Mouse (Mus musculus): ENCODE measurements around the gene Hikeshi. TPM values are rescaled to one million over a fixed set of nuclear protein-coding genes. Genes with fewer than 3 reads are reported as not detected.
A peak's percentile ranks its signal among the peaks of the same experiment; 100 is the strongest.

The Hikeshi gene
- polyA plus RNA-seq, 1 experiment from 2014 or later, result 105 TPM

GRCm38 (mm10) chr7:89907950-89908349 is 33.1 kb downstream of the Hikeshi start:
- Histone ChIP-seq H3K9ac (ENCODE audit: low read length) (no peak overlapping the region), H3K27me3 (ENCODE audit: control insufficient read depth, insufficient read depth, low read length) (no peaks in the 10 kb centered on the region), H3K27ac (ENCODE audit: low read length) (no peak overlapping the region), H3K4me3 (ENCODE audit: low read length) (no peak overlapping the region), H3K4me2 (ENCODE audit: low read depth, low read length) (no peak overlapping the region), H3K4me1 (ENCODE audit: control insufficient read depth, insufficient read depth, low read length) (peaks cover 5% of the 10 kb centered on the region; the same call in 1 of the 2 replicates), H3K36me3 (ENCODE audit: control insufficient read depth, insufficient read depth) (no peaks in the 10 kb centered on the region), H3K9me3 (replicated peaks; ENCODE audit: control insufficient read depth, low read length) (no peaks in the 10 kb centered on the region)
- WGBS, result 18% methylated on average over 8 of the region's 8 CpGs
- ATAC-seq (replicated peaks; ENCODE audit: extremely low read depth, insufficient read depth, low FRiP score), result no peak

GRCm38 (mm10) chr7:89903442-89904343 is 37.3 kb downstream of the Hikeshi start, which contains the start of gene Ccdc81:
Gene Ccdc81, minus strand, starts transcription at chr7:89903629.
- no peaks in the 10 kb centered on the region for H3K27me3 ChIP-seq (ENCODE audit: control insufficient read depth, insufficient read depth, low read length)
- no peaks in the 10 kb centered on the region for H3K9me3 ChIP-seq (replicated peaks; ENCODE audit: control insufficient read depth, low read length)
- H3K36me3 ChIP-seq (ENCODE audit: control insufficient read depth, insufficient read depth), result no peaks in the 10 kb centered on the region
- H3K4me1 ChIP-seq (ENCODE audit: control insufficient read depth, insufficient read depth, low read length), result peaks cover 5% of the 10 kb centered on the region; the same call in 1 of the 2 replicates
- 0 out of 2 replicates have a peak within 1 kb of the TSS, but pooled peaks have one; percentile 7 for H3K4me3 ChIP-seq (ENCODE audit: low read length)
- WGBS, result 38% methylated on average over 22 of the region's 22 CpGs
- ATAC-seq (replicated peaks; ENCODE audit: extremely low read depth, insufficient read depth, low FRiP score), result no peak
- H3K27ac ChIP-seq (ENCODE audit: low read length), result no peak within 1 kb of the TSS
- peak within 1 kb of the TSS; percentile 49 for H3K4me2 ChIP-seq (ENCODE audit: low read depth, low read length)
- no peak within 1 kb of the TSS for H3K9ac ChIP-seq (ENCODE audit: low read length)

- H3K4me1 ChIP-seq (ENCODE audit: control insufficient read depth, insufficient read depth, low read length), result peaks cover 5% of the 10 kb centered on the region; the same call in 1 of the 2 replicates
- H3K4me3 ChIP-seq (ENCODE audit: low read length), result no peak overlapping the region
- H3K27ac ChIP-seq (ENCODE audit: low read length), result no peak overlapping the region
- no peaks in the 10 kb centered on the region for H3K36me3 ChIP-seq (ENCODE audit: control insufficient read depth, insufficient read depth)
- H3K9ac ChIP-seq (ENCODE audit: low read length), result no peak overlapping the region
- WGBS, result 79% methylated on average over 8 of the region's 8 CpGs
- no peak for ATAC-seq (replicated peaks; ENCODE audit: extremely low read depth, insufficient read depth, low FRiP score)
- H3K9me3 ChIP-seq (replicated peaks; ENCODE audit: control insufficient read depth, low read length), result no peaks in the 10 kb centered on the region
- H3K4me2 ChIP-seq (ENCODE audit: low read depth, low read length), result no peak overlapping the region
- no peaks in the 10 kb centered on the region for H3K27me3 ChIP-seq (ENCODE audit: control insufficient read depth, insufficient read depth, low read length)
These were observed 38.0 kb downstream of the Hikeshi start for GRCm38 (mm10) chr7:89903007-89903406.

- no peak for ATAC-seq (replicated peaks; ENCODE audit: extremely low read depth, insufficient read depth, low FRiP score)
- H3K4me3 ChIP-seq (ENCODE audit: low read length), result no peak overlapping the region
- no peaks in the 10 kb centered on the region for H3K9me3 ChIP-seq (replicated peaks; ENCODE audit: control insufficient read depth, low read length)
- H3K9ac ChIP-seq (ENCODE audit: low read length), result no peak overlapping the region
- 35% methylated on average over 4 of the region's 4 CpGs for WGBS
- peaks cover 2% of the 10 kb centered on the region; the same call in 1 of the 2 replicates for H3K27me3 ChIP-seq (ENCODE audit: control insufficient read depth, insufficient read depth, low read length)
- H3K4me2 ChIP-seq (ENCODE audit: low read depth, low read length), result no peak overlapping the region
- no peak overlapping the region for H3K27ac ChIP-seq (ENCODE audit: low read length)
- H3K4me1 ChIP-seq (ENCODE audit: control insufficient read depth, insufficient read depth, low read length), result no peaks in the 10 kb centered on the region
- H3K36me3 ChIP-seq (ENCODE audit: control insufficient read depth, insufficient read depth), result no peaks in the 10 kb centered on the region
These were observed 49.1 kb downstream of the Hikeshi start for GRCm38 (mm10) chr7:89891856-89892255.

- no peaks in the 10 kb centered on the region for H3K4me1 ChIP-seq (ENCODE audit: control insufficient read depth, insufficient read depth, low read length)
- no peaks in the 10 kb centered on the region for H3K9me3 ChIP-seq (replicated peaks; ENCODE audit: control insufficient read depth, low read length)
- no peak overlapping the region for H3K27ac ChIP-seq (ENCODE audit: low read length)
- no peak for ATAC-seq (replicated peaks; ENCODE audit: extremely low read depth, insufficient read depth, low FRiP score)
- no peak overlapping the region for H3K9ac ChIP-seq (ENCODE audit: low read length)
- no peaks in the 10 kb centered on the region for H3K36me3 ChIP-seq (ENCODE audit: control insufficient read depth, insufficient read depth)
- H3K4me2 ChIP-seq (ENCODE audit: low read depth, low read length), result no peak overlapping the region
- H3K4me3 ChIP-seq (ENCODE audit: low read length), result no peak overlapping the region
- H3K27me3 ChIP-seq (ENCODE audit: control insufficient read depth, insufficient read depth, low read length), result peaks cover 2% of the 10 kb centered on the region; the same call in 1 of the 2 replicates
- 78% methylated on average over 5 of the region's 5 CpGs for WGBS
These were observed 49.6 kb downstream of the Hikeshi start for GRCm38 (mm10) chr7:89891412-89891811.

GRCm38 (mm10) chr7:89884551-89884950 is 56.5 kb downstream of the Hikeshi start:
- Histone ChIP-seq H3K27ac (ENCODE audit: low read length) (no peak overlapping the region), H3K36me3 (ENCODE audit: control insufficient read depth, insufficient read depth) (no peaks in the 10 kb centered on the region), H3K9ac (ENCODE audit: low read length) (no peak overlapping the region), H3K4me3 (ENCODE audit: low read length) (no peak overlapping the region), H3K9me3 (replicated peaks; ENCODE audit: control insufficient read depth, low read length) (no peaks in the 10 kb centered on the region), H3K4me1 (ENCODE audit: control insufficient read depth, insufficient read depth, low read length) (no peaks in the 10 kb centered on the region), H3K4me2 (ENCODE audit: low read depth, low read length) (no peak overlapping the region), H3K27me3 (ENCODE audit: control insufficient read depth, insufficient read depth, low read length) (no peaks in the 10 kb centered on the region)
- ATAC-seq (replicated peaks; ENCODE audit: extremely low read depth, insufficient read depth, low FRiP score), result no peak
- WGBS, result 30% methylated on average over 3 of the region's 3 CpGs

- Histone ChIP-seq H3K4me3 (ENCODE audit: low read length) (no peak overlapping the region), H3K4me2 (ENCODE audit: low read depth, low read length) (no peak overlapping the region), H3K9me3 (replicated peaks; ENCODE audit: control insufficient read depth, low read length) (no peaks in the 10 kb centered on the region), H3K27me3 (ENCODE audit: control insufficient read depth, insufficient read depth, low read length) (no peaks in the 10 kb centered on the region), H3K36me3 (ENCODE audit: control insufficient read depth, insufficient read depth) (no peaks in the 10 kb centered on the region), H3K27ac (ENCODE audit: low read length) (no peak overlapping the region), H3K9ac (ENCODE audit: low read length) (no peak overlapping the region), H3K4me1 (ENCODE audit: control insufficient read depth, insufficient read depth, low read length) (no peaks in the 10 kb centered on the region)
- ATAC-seq (replicated peaks; ENCODE audit: extremely low read depth, insufficient read depth, low FRiP score), result no peak
- WGBS, result 34% methylated on average over 1 of the region's 1 CpGs
These were observed 61.3 kb downstream of the Hikeshi start for GRCm38 (mm10) chr7:89879686-89880085.

Other genes starting within 250 kb of the Hikeshi start
- 0.18 and 0.24 TPM in 2 replicates for gene Ccdc81, start 37.6 kb downstream of the Hikeshi start, polyA plus RNA-seq (2015; fragmentation: Nextera tagmentation; extraction: Ambion mirVana)
- 45.4 and 47.9 TPM in 2 replicates for gene Eed, start 39.8 kb upstream of the Hikeshi start, polyA plus RNA-seq (2015; fragmentation: Nextera tagmentation; extraction: Ambion mirVana)
- gene Picalm, start 189.0 kb upstream of the Hikeshi start, polyA plus RNA-seq (2015; fragmentation: Nextera tagmentation; extraction: Ambion mirVana), result 26.9 and 27.5 TPM in 2 replicates

Measured in heart, embryonic 16.5 days (tissue).